Mouse (Mus musculus) MN1 (cell line): ENCODE measurements at regions not wholly inside any gene's neighbourhood (a gene's known extent, or its start where the extent isn't known, plus 50 kb on each side); places are given as distances from the start of the nearest gene placed in this dataset.
"Not testable (repeated sequence)": the region's sequence is repeated elsewhere in the genome, so short reads cannot be mapped to it uniquely, and the experiment has no call there.

ENCODE experiments used
- DNase-seq: peaks from one replicate; pipeline ENCODE4 v3.0.0-alpha.2; 2016; ENCODE audit warnings: low spot score

- peak; percentile 4 for DNase-seq
Measured at GRCm38 (mm10) chr17:3006662-3007061, 108.1 kb upstream of the Scaf8 start.

GRCm38 (mm10) chr17:3007234-3007633, 107.5 kb upstream of the Scaf8 start:
- peak; percentile 5 for DNase-seq

- DNase-seq, result peak; percentile 11
Measured at GRCm38 (mm10) chr17:3009939-3010338, 104.8 kb upstream of the Scaf8 start.

GRCm38 (mm10) chr17:3012045-3012444, 102.7 kb upstream of the Scaf8 start:
- peak; percentile 5 for DNase-seq

- DNase-seq, result peak; percentile 5
Measured at GRCm38 (mm10) chr17:3019631-3020391, 95.0 kb upstream of the Scaf8 start.

- DNase-seq, result peak; percentile 6
Measured at GRCm38 (mm10) chr17:3020406-3020805, 94.4 kb upstream of the Scaf8 start.

- peak; percentile 4 for DNase-seq
Measured at GRCm38 (mm10) chr17:3022245-3022935, 92.4 kb upstream of the Scaf8 start.

- DNase-seq, result not testable (repeated sequence)
Measured at GRCm38 (mm10) chr17:3022936-3023247, 91.9 kb upstream of the Scaf8 start.

- DNase-seq, result peak; percentile 6
Measured at GRCm38 (mm10) chr17:3023426-3023825, 91.3 kb upstream of the Scaf8 start.

- DNase-seq, result not testable (repeated sequence)
Measured at GRCm38 (mm10) chr17:3026859-3027258, 87.9 kb upstream of the Scaf8 start.

GRCm38 (mm10) chr17:3027376-3027775, 87.4 kb upstream of the Scaf8 start:
- peak; percentile 5 for DNase-seq

- peak; percentile 5 for DNase-seq
Measured at GRCm38 (mm10) chr17:3029750-3030149, 85.0 kb upstream of the Scaf8 start.

- DNase-seq, result no peak
Measured at GRCm38 (mm10) chr17:3035099-3035498, 79.7 kb upstream of the Scaf8 start.

GRCm38 (mm10) chr17:3037145-3037870, 77.5 kb upstream of the Scaf8 start:
- DNase-seq, result no peak

- no peak for DNase-seq
Measured at GRCm38 (mm10) chr17:3038067-3038466, 76.7 kb upstream of the Scaf8 start.

GRCm38 (mm10) chr17:3044520-3044919, 70.3 kb upstream of the Scaf8 start:
- DNase-seq, result not testable (repeated sequence)

GRCm38 (mm10) chr17:3053859-3054258, 60.9 kb upstream of the Scaf8 start:
- DNase-seq, result not testable (repeated sequence)

GRCm38 (mm10) chr17:3054848-3055247, 59.9 kb upstream of the Scaf8 start:
- DNase-seq, result not testable (repeated sequence)

- DNase-seq, result not testable (repeated sequence)
Measured at GRCm38 (mm10) chr17:3055376-3055775, 59.4 kb upstream of the Scaf8 start.

GRCm38 (mm10) chr17:3063401-3063800, 51.4 kb upstream of the Scaf8 start:
- DNase-seq, result not testable (repeated sequence)
